Mouse (Mus musculus): ENCODE measurements around the gene Myh14. TPM values are rescaled to one million over a fixed set of nuclear protein-coding genes. Genes with fewer than 3 reads are reported as not detected.

The Myh14 gene
- polyA plus RNA-seq (2015; fragmentation: Nextera tagmentation; extraction: Ambion mirVana), result not detected in 2 replicates

GRCm38 (mm10) chr7:44670803-44671202, at the start of gene Myh14:
Gene Myh14 (minus strand): TSS chr7:44670843.

GRCm38 (mm10) chr7:44708574-44708973, 37.9 kb upstream of the Myh14 start, which contains the start of gene Izumo2:
Gene Izumo2 (plus strand): TSS chr7:44708742.

GRCm38 (mm10) chr7:44590402-44591347, 80.0 kb downstream of the Myh14 start, which contains the start of gene Kcnc3:
Gene Kcnc3 (plus strand): TSS chr7:44590664.

GRCm38 (mm10) chr7:44572213-44572701, 98.4 kb downstream of the Myh14 start, which contains the start of gene Napsa:
Gene Napsa (plus strand): TSS chr7:44572380.

Other genes with a start within 250 kb of the Myh14 start
- gene Lrrc4b, start 241.8 kb downstream of the Myh14 start, polyA plus RNA-seq (2015; fragmentation: Nextera tagmentation; extraction: Ambion mirVana), result 0.06 and 0.17 TPM in 2 replicates
- gene Aspdh, start 205.5 kb downstream of the Myh14 start, polyA plus RNA-seq (2015; fragmentation: Nextera tagmentation; extraction: Ambion mirVana), result not detected in 2 replicates
- gene Josd2, start 202.9 kb downstream of the Myh14 start, polyA plus RNA-seq (2015; fragmentation: Nextera tagmentation; extraction: Ambion mirVana), result 113 and 125 TPM in 2 replicates
- 49.2 and 53.7 TPM in 2 replicates for gene Emc10, start 174.3 kb downstream of the Myh14 start, polyA plus RNA-seq (2015; fragmentation: Nextera tagmentation; extraction: Ambion mirVana)
- gene Fam71e1, start 174.3 kb downstream of the Myh14 start, polyA plus RNA-seq (2015; fragmentation: Nextera tagmentation; extraction: Ambion mirVana), result 4.0 and 5.3 TPM in 2 replicates
- gene Mybpc2, start 146.2 kb downstream of the Myh14 start, polyA plus RNA-seq (2015; fragmentation: Nextera tagmentation; extraction: Ambion mirVana), result 0.23 and 0.52 TPM in 2 replicates
- 7.5 and 13.2 TPM in 2 replicates for gene Spib, start 138.8 kb downstream of the Myh14 start, polyA plus RNA-seq (2015; fragmentation: Nextera tagmentation; extraction: Ambion mirVana)
- 64.6 and 69.1 TPM in 2 replicates for gene Pold1, start 122.0 kb downstream of the Myh14 start, polyA plus RNA-seq (2015; fragmentation: Nextera tagmentation; extraction: Ambion mirVana)
- gene Nr1h2, start 116.9 kb downstream of the Myh14 start, polyA plus RNA-seq (2015; fragmentation: Nextera tagmentation; extraction: Ambion mirVana), result 49.4 and 52.7 TPM in 2 replicates
- 28.7 and 38.9 TPM in 2 replicates for gene Napsa, start 98.5 kb downstream of the Myh14 start, polyA plus RNA-seq (2015; fragmentation: Nextera tagmentation; extraction: Ambion mirVana)
- gene Kcnc3, start 80.2 kb downstream of the Myh14 start, polyA plus RNA-seq (2015; fragmentation: Nextera tagmentation; extraction: Ambion mirVana), result 0.05 and 0.07 TPM in 2 replicates
- not detected in 2 replicates for gene Izumo2, start 37.9 kb upstream of the Myh14 start, polyA plus RNA-seq (2015; fragmentation: Nextera tagmentation; extraction: Ambion mirVana)
- gene Vrk3, start 77.6 kb upstream of the Myh14 start, polyA plus RNA-seq (2015; fragmentation: Nextera tagmentation; extraction: Ambion mirVana), result 29.3 and 31.6 TPM in 2 replicates
- gene Zfp473, start 80.2 kb upstream of the Myh14 start, polyA plus RNA-seq (2015; fragmentation: Nextera tagmentation; extraction: Ambion mirVana), result 0.34 and 0.58 TPM in 2 replicates
- 54.6 and 55.9 TPM in 2 replicates for gene Nup62, start 145.2 kb upstream of the Myh14 start, polyA plus RNA-seq (2015; fragmentation: Nextera tagmentation; extraction: Ambion mirVana)
- gene Il4i1, start 145.5 kb upstream of the Myh14 start, polyA plus RNA-seq (2015; fragmentation: Nextera tagmentation; extraction: Ambion mirVana), result 2.1 and 2.3 TPM in 2 replicates
- gene Atf5, start 145.8 kb upstream of the Myh14 start, polyA plus RNA-seq (2015; fragmentation: Nextera tagmentation; extraction: Ambion mirVana), result 2.1 and 2.6 TPM in 2 replicates
- gene Akt1s1, start 178.1 kb upstream of the Myh14 start, polyA plus RNA-seq (2015; fragmentation: Nextera tagmentation; extraction: Ambion mirVana), result 30.3 and 34.1 TPM in 2 replicates
- 34.9 and 39.2 TPM in 2 replicates for gene Tbc1d17, start 178.2 kb upstream of the Myh14 start, polyA plus RNA-seq (2015; fragmentation: Nextera tagmentation; extraction: Ambion mirVana)
- gene Pnkp, start 186.3 kb upstream of the Myh14 start, polyA plus RNA-seq (2015; fragmentation: Nextera tagmentation; extraction: Ambion mirVana), result 44.6 and 51.7 TPM in 2 replicates
- gene Ptov1, start 198.9 kb upstream of the Myh14 start, polyA plus RNA-seq (2015; fragmentation: Nextera tagmentation; extraction: Ambion mirVana), result 75.8 and 108 TPM in 2 replicates
- gene Med25, start 221.9 kb upstream of the Myh14 start, polyA plus RNA-seq (2015; fragmentation: Nextera tagmentation; extraction: Ambion mirVana), result 39.9 and 44.7 TPM in 2 replicates
- 6.4 and 7.7 TPM in 2 replicates for gene Fuz, start 225.2 kb upstream of the Myh14 start, polyA plus RNA-seq (2015; fragmentation: Nextera tagmentation; extraction: Ambion mirVana)